Mouse (Mus musculus) lung, embryonic 14.5 days (tissue): ENCODE data around the gene Kcnq1. TPM values are rescaled to one million over a fixed set of nuclear protein-coding genes. Genes with fewer than 3 reads are reported as not detected.
A peak's percentile ranks its signal among the peaks of the same experiment; 100 is the strongest.

Experiments used
- ATAC-seq: fragments of 200-750 bp; cut with Nextera tagmentation; 2 replicates; pipeline ENCODE4 v1.8.0; 2017; ENCODE audit warnings: mild to moderate bottlenecking, moderate TSS enrichment, moderate library complexity; ENCODE audit not compliant: insufficient read depth
- DNase-seq: peaks from one replicate; pipeline ENCODE4 v3.0.0-alpha.2; 2015
- H3K27ac ChIP-seq: fragments of 300-500 bp; sonication (generic); 2 replicates; pipeline ENCODE4 v1.5.1; 2014; ENCODE audit warnings: low read depth, mild to moderate bottlenecking, moderate library complexity
- H3K27me3 ChIP-seq: fragments of 300-500 bp; sonication (generic); 2 replicates; pipeline ENCODE4 v1.6.1; 2014; ENCODE audit warnings: low read length, control low read depth; ENCODE audit not compliant: insufficient read depth
- H3K36me3 ChIP-seq: fragments of 300-500 bp; sonication (generic); 2 replicates; pipeline ENCODE4 v1.6.1; 2014; ENCODE audit warnings: control low read depth; ENCODE audit not compliant: insufficient read depth
- H3K4me1 ChIP-seq: fragments of 300-500 bp; sonication (generic); 2 replicates; pipeline ENCODE4 v1.6.1; 2014; ENCODE audit warnings: antibody characterized with exemption, control low read depth; ENCODE audit not compliant: insufficient read depth
- H3K4me2 ChIP-seq: fragments of 300-500 bp; sonication (generic); 2 replicates; pipeline ENCODE4 v1.6.1; 2014; ENCODE audit warnings: mild to moderate bottlenecking
- H3K4me3 ChIP-seq: fragments of 300-500 bp; sonication (generic); 2 replicates; pipeline ENCODE4 v1.5.1; 2014; ENCODE audit warnings: low read depth, low read length
- H3K9ac ChIP-seq: fragments of 300-500 bp; sonication (generic); 2 replicates; pipeline ENCODE4 v1.6.1; 2014
- H3K9me3 ChIP-seq: fragments of 300-500 bp; sonication (generic); 2 replicates; pipeline ENCODE4 v1.6.1; 2016; ENCODE audit warnings: low read depth, low read length, control low read depth
- CTCF ChIP-seq: IDR thresholded peaks from 2 replicates; pipeline ENCODE4 v1.5.1; 2016; ENCODE audit warnings: antibody characterized with exemption, low read depth
- WGBS: fragments of 180-500 bp; shearing (Covaris S2); extraction: QIAGEN DNeasy Blood & Tissue Kit; methylation state at CpG from one replicate; pipeline ENCODE4 v1.1.7; 2014; 5-methylcytosine and 5-hydroxymethylcytosine counted together
- polyA plus RNA-seq: library from polyadenylated mRNA; unstranded; fragments of >200 nt; fragmentation: Nextera tagmentation; extraction: Ambion mirVana; gene quantifications from 2 replicates; pipeline ENCODE4 v1.2.1, GENCODE M21; 2014

Kcnq1 gene
- polyA plus RNA-seq, 1 experiment from 2014 or later = 5.3 TPM

DNA sequence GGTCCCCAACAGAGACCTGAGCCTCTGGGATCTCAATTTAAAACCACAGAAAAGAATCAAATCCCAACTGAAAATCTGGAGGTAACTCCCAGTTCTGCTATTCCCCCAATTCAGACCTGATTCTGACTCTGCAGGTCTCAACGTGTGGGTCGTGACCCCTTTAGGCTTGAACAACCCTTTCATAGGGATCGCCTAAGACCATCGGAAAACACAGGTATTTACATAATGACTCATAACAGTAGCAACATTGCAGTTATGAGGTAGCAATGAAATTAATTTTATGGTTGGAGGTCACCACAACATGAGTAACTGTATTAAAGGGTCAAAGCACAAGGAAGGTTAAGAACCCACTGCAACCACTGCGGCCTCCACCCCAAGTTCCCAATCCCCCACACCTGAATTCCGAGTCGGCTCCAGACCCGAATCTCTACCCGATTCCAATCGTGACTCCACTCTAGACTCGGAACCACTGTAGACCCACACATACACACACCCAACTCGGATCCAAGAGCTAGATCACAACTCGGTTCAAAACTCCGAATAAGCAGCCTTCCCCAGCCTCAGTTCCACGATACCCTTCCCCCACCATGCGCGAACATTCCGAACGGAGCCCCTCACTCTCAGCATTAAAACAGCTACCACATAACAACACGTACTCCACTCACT is 188.7 kb downstream of the Kcnq1 start:
- Histone ChIP-seq H3K9me3 (peaks cover 9% of the 10 kb centered on the region; the same call in 1 of the 2 replicates), H3K9ac (peak overlapping the region; percentile 72), H3K4me1 (peaks cover 7% of the 10 kb centered on the region), H3K27me3 (no peaks in the 10 kb centered on the region), H3K36me3 (no peaks in the 10 kb centered on the region), H3K27ac (peak overlapping the region; percentile 82; the same call in 1 of the 2 replicates), H3K4me2 (peak overlapping the region; percentile 54), H3K4me3 (peak overlapping the region; percentile 57)
- DNase-seq (no peak), ATAC-seq (no peak)
- no peak for TF ChIP-seq CTCF
- WGBS = 47% methylated on average over 20 of the region's 20 CpGs

DNA sequence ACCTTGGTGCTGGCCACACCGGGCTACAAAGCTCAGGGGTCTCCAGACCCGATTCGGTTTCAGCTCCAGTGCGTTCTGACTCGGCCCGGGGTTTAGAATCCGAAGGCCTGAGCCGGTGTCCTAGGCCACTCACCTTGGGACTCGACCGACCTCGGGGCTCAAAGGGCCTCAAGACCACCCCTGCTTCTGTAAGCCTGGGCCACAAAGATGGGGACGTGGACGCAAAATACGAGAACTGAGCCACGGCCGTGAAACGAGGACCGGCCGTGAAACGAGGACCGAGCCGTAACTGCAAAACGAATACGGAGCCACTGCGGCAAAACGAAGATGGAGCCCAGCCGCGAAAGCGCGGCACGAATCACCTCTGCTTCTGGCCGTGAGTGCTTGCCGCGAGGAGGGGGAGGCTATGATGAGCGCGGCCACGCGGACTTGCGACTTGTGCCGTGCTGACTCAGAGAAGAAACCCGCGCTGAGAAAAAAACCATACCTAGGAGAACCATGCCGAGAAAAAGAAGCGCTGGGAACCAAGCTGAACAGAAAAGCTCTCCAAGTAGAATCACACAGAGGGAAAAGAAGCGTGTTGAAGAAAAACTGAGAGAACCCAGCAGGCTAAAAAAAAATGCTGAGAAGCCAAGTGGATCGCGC is 189.3 kb downstream of the Kcnq1 start:
- H3K27ac ChIP-seq = peak overlapping the region; percentile 82
- H3K4me3 ChIP-seq = peak overlapping the region; percentile 57
- H3K4me2 ChIP-seq = peak overlapping the region; percentile 54
- peaks cover 12% of the 10 kb centered on the region; the same call in 1 of the 2 replicates for H3K4me1 ChIP-seq
- peaks cover 9% of the 10 kb centered on the region; the same call in 1 of the 2 replicates for H3K9me3 ChIP-seq
- 49% methylated on average over 47 of the region's 47 CpGs for WGBS
- ATAC-seq (no peak), DNase-seq (peak; percentile 59)
- TF ChIP-seq CTCF = no peak
- H3K36me3 ChIP-seq = no peaks in the 10 kb centered on the region
- H3K9ac ChIP-seq = peak overlapping the region; percentile 72
- no peaks in the 10 kb centered on the region for H3K27me3 ChIP-seq

DNA sequence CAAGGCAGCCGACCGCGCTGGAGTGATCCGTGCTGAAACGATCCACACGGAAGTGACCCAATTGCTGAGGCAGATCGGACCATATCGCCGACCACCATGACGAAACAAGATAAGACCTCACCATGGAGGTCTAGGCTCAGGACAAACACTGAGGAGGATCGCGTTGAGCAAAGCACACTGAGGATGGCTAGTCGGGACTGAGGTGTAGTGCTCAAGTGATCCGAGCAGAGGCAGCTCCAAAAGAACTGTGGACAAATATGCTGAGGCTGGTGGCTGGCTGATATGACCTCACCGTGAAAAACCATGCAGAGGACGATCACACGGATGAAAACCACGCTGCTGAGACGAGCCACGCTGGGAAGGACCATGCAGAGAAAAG is 189.8 kb downstream of the Kcnq1 start:
- Histone ChIP-seq H3K4me2 (peak overlapping the region; percentile 54), H3K4me1 (peaks cover 14% of the 10 kb centered on the region; the same call in 1 of the 2 replicates), H3K9ac (peak overlapping the region; percentile 72), H3K27me3 (no peaks in the 10 kb centered on the region), H3K36me3 (no peaks in the 10 kb centered on the region), H3K27ac (peak overlapping the region; percentile 82), H3K4me3 (peak overlapping the region; percentile 57), H3K9me3 (peaks cover 9% of the 10 kb centered on the region; the same call in 1 of the 2 replicates)
- ATAC-seq (peak; percentile 33; the same call in 1 of the 2 replicates), DNase-seq (peak; percentile 45)
- 45% methylated on average over 20 of the region's 20 CpGs for WGBS
- TF ChIP-seq CTCF = no peak

DNA sequence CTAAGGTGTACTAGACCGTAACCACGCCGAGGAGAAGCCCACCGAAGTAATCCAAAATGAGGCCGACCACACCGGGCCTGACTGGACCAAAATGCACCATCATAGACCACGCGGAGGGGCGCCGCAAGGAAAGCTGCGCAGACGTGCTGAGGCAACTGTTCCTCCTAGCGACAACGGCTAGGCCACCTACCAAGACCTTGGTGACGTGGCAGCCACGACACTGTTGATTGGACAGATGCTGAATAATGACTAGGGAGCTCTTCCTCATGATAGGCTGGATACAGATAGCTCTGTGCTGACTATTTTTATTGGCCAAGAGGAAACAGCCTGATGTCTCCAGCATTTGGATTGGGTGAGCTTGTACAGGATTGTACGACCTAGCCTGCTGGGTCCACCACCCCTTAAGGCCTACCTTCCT is 190.2 kb downstream of the Kcnq1 start:
- H3K4me2 ChIP-seq = peak overlapping the region; percentile 54
- H3K9me3 ChIP-seq = peaks cover 9% of the 10 kb centered on the region; the same call in 1 of the 2 replicates
- peak overlapping the region; percentile 72 for H3K9ac ChIP-seq
- 49% methylated on average over 17 of the region's 17 CpGs for WGBS
- no peaks in the 10 kb centered on the region for H3K36me3 ChIP-seq
- H3K27me3 ChIP-seq = no peaks in the 10 kb centered on the region
- H3K27ac ChIP-seq = peak overlapping the region; percentile 82
- no peak for TF ChIP-seq CTCF
- H3K4me3 ChIP-seq = peak overlapping the region; percentile 57
- peaks cover 10% of the 10 kb centered on the region; the same call in 1 of the 2 replicates for H3K4me1 ChIP-seq
- DNase-seq (peak; percentile 96), ATAC-seq (peak; percentile 98)

DNA sequence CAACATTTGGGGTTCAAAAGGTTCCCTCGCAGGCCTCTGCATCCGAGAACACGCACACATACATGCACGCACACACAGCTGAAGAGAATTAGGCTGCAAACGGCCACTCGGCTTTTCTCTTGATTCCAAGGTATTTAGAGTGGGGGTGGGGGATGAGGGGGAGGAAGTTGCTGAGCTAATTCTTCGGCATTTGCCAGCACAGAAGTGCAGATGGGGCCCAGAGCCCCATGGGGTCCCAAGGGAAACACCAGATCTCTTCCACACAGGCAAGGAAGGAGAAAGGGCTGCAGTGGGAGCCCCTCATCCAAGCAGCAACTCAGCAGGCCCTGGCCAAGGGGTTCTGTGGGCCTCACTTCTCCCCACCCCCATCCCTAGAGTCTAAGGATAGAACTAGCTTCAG is 193.9 kb downstream of the Kcnq1 start:
- Histone ChIP-seq H3K27me3 (no peaks in the 10 kb centered on the region), H3K9ac (no peak overlapping the region; the same call in 1 of the 2 replicates), H3K27ac (peak overlapping the region; percentile 12; the same call in 1 of the 2 replicates), H3K4me1 (peaks cover 10% of the 10 kb centered on the region), H3K9me3 (peaks cover 6% of the 10 kb centered on the region; the same call in 1 of the 2 replicates), H3K4me2 (no peak overlapping the region), H3K4me3 (no peak overlapping the region), H3K36me3 (no peaks in the 10 kb centered on the region)
- no peak for TF ChIP-seq CTCF
- 46% methylated on average over 7 of the region's 7 CpGs for WGBS
- no peak for DNase-seq
- no peak for ATAC-seq

DNA sequence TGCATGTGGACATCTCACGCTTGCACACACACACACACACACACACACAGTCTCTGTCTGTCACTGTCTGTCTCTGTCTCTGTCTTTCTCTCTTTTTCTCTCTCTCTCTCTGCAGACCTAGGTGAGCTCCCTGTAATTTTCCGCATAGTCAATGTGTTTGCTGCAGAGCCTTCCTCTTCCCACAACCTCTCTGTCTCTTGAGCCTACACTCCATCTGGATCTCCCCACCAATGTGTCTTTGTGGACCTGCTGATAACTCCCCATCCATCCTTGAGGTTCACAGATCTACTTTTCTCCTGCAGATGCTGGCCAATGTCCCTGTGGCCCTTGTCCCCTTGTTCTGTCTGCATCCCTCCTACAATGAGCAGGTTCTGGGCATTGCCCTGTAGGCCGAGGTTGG is 194.5 kb downstream of the Kcnq1 start:
- no peak for TF ChIP-seq CTCF
- 82% methylated on average over 3 of the region's 3 CpGs for WGBS
- Histone ChIP-seq H3K9ac (no peak overlapping the region; the same call in 1 of the 2 replicates), H3K4me3 (no peak overlapping the region), H3K27ac (no peak overlapping the region), H3K9me3 (peaks cover under 1% of the 10 kb centered on the region; the same call in 1 of the 2 replicates), H3K4me1 (peaks cover 11% of the 10 kb centered on the region), H3K36me3 (no peaks in the 10 kb centered on the region), H3K4me2 (no peak overlapping the region), H3K27me3 (no peaks in the 10 kb centered on the region)
- DNase-seq (no peak), ATAC-seq (no peak)

DNA sequence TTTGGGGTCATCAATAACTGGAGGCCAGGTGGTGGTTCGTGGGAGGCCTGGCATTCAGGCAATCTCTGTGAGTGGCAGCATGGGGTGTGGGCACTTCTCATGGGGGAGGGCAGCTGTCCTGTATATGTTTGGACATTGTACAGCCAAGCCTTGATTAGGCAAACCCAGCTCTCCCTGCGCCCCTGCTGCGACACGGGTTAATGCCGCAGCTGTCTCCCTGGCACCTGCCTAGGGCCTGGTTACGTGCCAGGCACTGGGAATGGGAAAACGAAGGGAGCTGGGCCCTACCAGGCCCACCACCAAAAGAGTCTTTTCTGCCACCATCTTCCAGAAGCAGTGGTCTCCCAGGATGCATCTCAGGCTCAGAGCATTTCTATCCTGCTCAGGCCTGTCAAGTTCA is 196.0 kb downstream of the Kcnq1 start:
- H3K4me1 ChIP-seq = peaks cover 13% of the 10 kb centered on the region
- H3K27ac ChIP-seq = no peak overlapping the region
- no peaks in the 10 kb centered on the region for H3K9me3 ChIP-seq
- no peak overlapping the region for H3K4me3 ChIP-seq
- no peak for DNase-seq
- no peaks in the 10 kb centered on the region for H3K36me3 ChIP-seq
- H3K9ac ChIP-seq = no peak overlapping the region
- no peak overlapping the region for H3K4me2 ChIP-seq
- WGBS = 73% methylated on average over 7 of the region's 7 CpGs
- H3K27me3 ChIP-seq = no peaks in the 10 kb centered on the region
- TF ChIP-seq CTCF = no peak
- no peak for ATAC-seq
